Mouse (Mus musculus): Measurements from ENCODE around the gene Zfp740. TPM values are rescaled to one million over a fixed set of nuclear protein-coding genes. Genes with fewer than 3 reads are reported as not detected.

The Zfp740 gene
- polyA plus RNA-seq, 1 experiment, result 71.9 TPM

- H3K4me1 ChIP-seq (replicated peaks; ENCODE audit: control insufficient read depth, insufficient read depth, low read length), result peaks cover 11% of the 10 kb centered on the region
- H3K27ac ChIP-seq (ENCODE audit: control insufficient read depth, insufficient read depth, low read length), result peak overlapping the region; percentile 11; the same call in 1 of the 2 replicates
- DNase-seq, result no peak
- no peaks in the 10 kb centered on the region for H3K36me3 ChIP-seq (ENCODE audit: control insufficient read depth, insufficient read depth, low read length)
- peaks cover 9% of the 10 kb centered on the region; the same call in 1 of the 2 replicates for H3K27me3 ChIP-seq (ENCODE audit: control insufficient read depth, insufficient read depth, low read length)
- TF ChIP-seq CTCF (IDR thresholded peaks at IDR 0.05; ENCODE audit: borderline replicate concordance, control insufficient read depth, extremely low read depth, insufficient read depth, low read length, poor library complexity), result no peak
- H3K4me3 ChIP-seq (ENCODE audit: control insufficient read depth, insufficient read depth, low read length), result no peak overlapping the region
- 63% methylated on average over 12 of the region's 12 CpGs for WGBS
These were observed 55.0 kb downstream of the Zfp740 start for GRCm38 (mm10) chr15:102258076-102258470.

- Histone ChIP-seq H3K27ac (ENCODE audit: control insufficient read depth, insufficient read depth, low read length) (no peak overlapping the region), H3K36me3 (ENCODE audit: control insufficient read depth, insufficient read depth, low read length) (no peaks in the 10 kb centered on the region), H3K4me3 (ENCODE audit: control insufficient read depth, insufficient read depth, low read length) (no peak overlapping the region), H3K4me1 (replicated peaks; ENCODE audit: control insufficient read depth, insufficient read depth, low read length) (peaks cover 11% of the 10 kb centered on the region), H3K27me3 (ENCODE audit: control insufficient read depth, insufficient read depth, low read length) (peaks cover 9% of the 10 kb centered on the region; the same call in 1 of the 2 replicates)
- WGBS, result 92% methylated on average over 11 of the region's 11 CpGs
- TF ChIP-seq POLR2A (IDR thresholded peaks at IDR 0.05; ENCODE audit: control insufficient read depth, extremely low read depth, insufficient read depth, low read length, poor library complexity), result no peak
- TF ChIP-seq CTCF (IDR thresholded peaks at IDR 0.05; ENCODE audit: borderline replicate concordance, control insufficient read depth, extremely low read depth, insufficient read depth, low read length, poor library complexity), result no peak
- DNase-seq, result no peak
These were observed 55.7 kb downstream of the Zfp740 start for GRCm38 (mm10) chr15:102258581-102259253.

- no peak for TF ChIP-seq POLR2A (IDR thresholded peaks at IDR 0.05; ENCODE audit: control insufficient read depth, extremely low read depth, insufficient read depth, low read length, poor library complexity)
- TF ChIP-seq CTCF (IDR thresholded peaks at IDR 0.05; ENCODE audit: borderline replicate concordance, control insufficient read depth, extremely low read depth, insufficient read depth, low read length, poor library complexity), result no peak
- Histone ChIP-seq H3K4me1 (replicated peaks; ENCODE audit: control insufficient read depth, insufficient read depth, low read length) (peaks cover 7% of the 10 kb centered on the region), H3K27me3 (ENCODE audit: control insufficient read depth, insufficient read depth, low read length) (peaks cover 5% of the 10 kb centered on the region; the same call in 1 of the 2 replicates), H3K36me3 (ENCODE audit: control insufficient read depth, insufficient read depth, low read length) (no peaks in the 10 kb centered on the region), H3K27ac (ENCODE audit: control insufficient read depth, insufficient read depth, low read length) (no peak overlapping the region), H3K4me3 (ENCODE audit: control insufficient read depth, insufficient read depth, low read length) (no peak overlapping the region)
- 71% methylated on average over 7 of the region's 7 CpGs for WGBS
- DNase-seq, result no peak
These were observed 59.5 kb downstream of the Zfp740 start for GRCm38 (mm10) chr15:102262582-102262981.

GRCm38 (mm10) chr15:102263037-102263436 lies 60.0 kb downstream of the Zfp740 start:
- no peaks in the 10 kb centered on the region for H3K36me3 ChIP-seq (ENCODE audit: control insufficient read depth, insufficient read depth, low read length)
- no peak for DNase-seq
- no peak overlapping the region for H3K4me3 ChIP-seq (ENCODE audit: control insufficient read depth, insufficient read depth, low read length)
- TF ChIP-seq CTCF (IDR thresholded peaks at IDR 0.05; ENCODE audit: borderline replicate concordance, control insufficient read depth, extremely low read depth, insufficient read depth, low read length, poor library complexity) (no peak), POLR2A (IDR thresholded peaks at IDR 0.05; ENCODE audit: control insufficient read depth, extremely low read depth, insufficient read depth, low read length, poor library complexity) (no peak)
- H3K27ac ChIP-seq (ENCODE audit: control insufficient read depth, insufficient read depth, low read length), result 0 out of 2 replicates have a peak overlapping the region, but pooled peaks have one; percentile 37
- H3K27me3 ChIP-seq (ENCODE audit: control insufficient read depth, insufficient read depth, low read length), result peaks cover under 1% of the 10 kb centered on the region; the same call in 1 of the 2 replicates
- H3K4me1 ChIP-seq (replicated peaks; ENCODE audit: control insufficient read depth, insufficient read depth, low read length), result peaks cover 5% of the 10 kb centered on the region
- WGBS, result 48% methylated on average over 2 of the region's 2 CpGs

Other genes starting within 250 kb of the Zfp740 start
- gene Krt78, start 249.0 kb upstream of the Zfp740 start, polyA plus RNA-seq (2012; rRNA removed), result 0.82 and 0.94 TPM in 2 replicates
- 220 and 270 TPM in 2 replicates for gene Krt8, start 198.8 kb upstream of the Zfp740 start, polyA plus RNA-seq (2012; rRNA removed)
- gene Krt18, start 175.1 kb upstream of the Zfp740 start, polyA plus RNA-seq (2012; rRNA removed), result 197 and 219 TPM in 2 replicates
- 99.3 and 108 TPM in 2 replicates for gene Eif4b, start 129.5 kb upstream of the Zfp740 start, polyA plus RNA-seq (2012; rRNA removed)
- 15.9 and 26.4 TPM in 2 replicates for gene Tns2, start 102.8 kb upstream of the Zfp740 start, polyA plus RNA-seq (2012; rRNA removed)
- 40.8 and 43.1 TPM in 2 replicates for gene Spryd3, start 67.0 kb upstream of the Zfp740 start, polyA plus RNA-seq (2012; rRNA removed)
- 17.8 and 30.2 TPM in 2 replicates for gene Igfbp6, start 58.9 kb upstream of the Zfp740 start, polyA plus RNA-seq (2012; rRNA removed)
- 3.8 and 4.1 TPM in 2 replicates for gene Soat2, start 52.7 kb upstream of the Zfp740 start, polyA plus RNA-seq (2012; rRNA removed)
- 77.6 and 82.1 TPM in 2 replicates for gene Csad, start 1.5 kb downstream of the Zfp740 start, polyA plus RNA-seq (2012; rRNA removed)
- gene Itgb7, start 28.7 kb downstream of the Zfp740 start, polyA plus RNA-seq (2012; rRNA removed), result 72.6 and 82.8 TPM in 2 replicates
- gene Rarg, start 54.3 kb downstream of the Zfp740 start, polyA plus RNA-seq (2012; rRNA removed), result 18.9 and 23.7 TPM in 2 replicates
- 0.30 and 0.31 TPM in 2 replicates for gene Gm9918, start 67.3 kb downstream of the Zfp740 start, polyA plus RNA-seq (2012; rRNA removed)
- 87.9 and 92.5 TPM in 2 replicates for gene Mfsd5, start 76.2 kb downstream of the Zfp740 start, polyA plus RNA-seq (2012; rRNA removed)
- gene Espl1, start 93.0 kb downstream of the Zfp740 start, polyA plus RNA-seq (2012; rRNA removed), result 51.5 and 55.6 TPM in 2 replicates
- gene Pfdn5, start 122.9 kb downstream of the Zfp740 start, polyA plus RNA-seq (2012; rRNA removed), result 76.0 and 93.2 TPM in 2 replicates
- gene Myg1, start 128.5 kb downstream of the Zfp740 start, polyA plus RNA-seq (2012; rRNA removed), result 104 and 105 TPM in 2 replicates
- gene Aaas, start 147.5 kb downstream of the Zfp740 start, polyA plus RNA-seq (2012; rRNA removed), result 106 and 107 TPM in 2 replicates
- gene Sp7, start 163.9 kb downstream of the Zfp740 start, polyA plus RNA-seq (2012; rRNA removed), result 0.13 and 0.23 TPM in 2 replicates
- 45.0 and 52.1 TPM in 2 replicates for gene Sp1, start 202.9 kb downstream of the Zfp740 start, polyA plus RNA-seq (2012; rRNA removed)
- gene Amhr2, start 242.1 kb downstream of the Zfp740 start, polyA plus RNA-seq (2012; rRNA removed), result 0.65 and 1.7 TPM in 2 replicates

Measured in thymus, adult 2 months (tissue).